Mouse (Mus musculus) spleen, adult 2 months (tissue): ENCODE measurements around the gene Slc35e3.

Experiments used
- CTCF ChIP-seq: fragments of 200-500 bp; IDR thresholded peaks from 2 replicates; pipeline ENCODE4 v1.5.1; 2011; ENCODE audit warnings: mild to moderate bottlenecking, inconsistent platforms; ENCODE audit not compliant: insufficient read depth, insufficient read length, insufficient replicate concordance; ENCODE audit errors: extremely low read depth
- POLR2A ChIP-seq: fragments of 200-500 bp; IDR thresholded peaks from 2 replicates; pipeline ENCODE4 v1.6.1; 2011; ENCODE audit warnings: low read depth, low read length, inconsistent platforms

- TF ChIP-seq CTCF = no peak
- no peak for TF ChIP-seq POLR2A
Measured at GRCm38 (mm10) chr10:117790011-117790410, 43.8 kb upstream of the Slc35e3 start.
